Mouse (Mus musculus): ENCODE results near the gene Cd300lf.

- TF ChIP-seq CTCF (conservative IDR thresholded peaks at IDR 0.05 in 1 of 2, IDR thresholded peaks at IDR 0.05 in 1 of 2; ENCODE audit: low read depth in 2 of 2, low read length in 2 of 2): peak; percentile 78 to 99
- no peak for TF ChIP-seq MXI1 (IDR thresholded peaks at IDR 0.05; ENCODE audit: low read depth, low read length)
- no peak for TF ChIP-seq EP300 (IDR thresholded peaks at IDR 0.05; ENCODE audit: low read length)
- TF ChIP-seq POLR2A (IDR thresholded peaks at IDR 0.05; ENCODE audit: low read depth, low read length): no peak; the same call in 1 of the 2 replicates
- TF ChIP-seq HCFC1 (IDR thresholded peaks at IDR 0.05; ENCODE audit: low read depth, low read length): no peak
Measured at GRCm38 (mm10) chr11:115181913-115182638, 48.3 kb upstream of the Cd300lf start.
